8 mouse cellular contexts compared by ENCODE assay signal in the genomic region with DNA sequence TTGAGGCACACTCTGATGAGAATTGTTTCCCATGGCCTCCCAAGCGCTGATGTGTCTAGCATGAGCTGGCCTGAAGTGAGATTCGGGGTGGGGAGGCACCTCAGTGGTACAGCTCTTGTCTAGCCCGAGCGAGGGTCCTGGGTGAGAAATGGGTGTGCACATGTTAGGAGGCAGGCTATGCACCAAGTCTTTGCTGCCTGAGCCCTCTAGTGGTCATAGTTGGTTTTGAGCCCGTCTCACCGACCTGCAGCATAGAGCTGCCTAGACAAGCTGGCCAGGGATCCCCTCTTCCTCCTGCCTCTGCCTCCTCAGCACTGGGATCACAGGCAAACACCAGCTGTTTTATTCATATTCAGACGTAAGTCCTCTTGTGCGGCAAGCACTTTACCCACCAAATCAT. TPM values are rescaled to one million over a fixed set of nuclear protein-coding genes. Genes with fewer than 3 reads are reported as not detected.
DNase-seq lines count a peak whose midpoint lies in the region; ATAC-seq and TF ChIP-seq lines count a peak whose summit lies in the region.

No protein-coding gene starts in this region.

- no peak overlapping the region for H3K4me3 ChIP-seq in limb, embryonic 14.5 days (replicated peaks; ENCODE audit: low read length)
- H3K4me3 ChIP-seq in midbrain, embryonic 14.5 days (replicated peaks; ENCODE audit: low read depth, low read length), result no peak overlapping the region

- WGBS in limb, embryonic 14.5 days, result 23% methylated on average over 8 of the region's 8 CpGs
- WGBS in midbrain, embryonic 14.5 days, result 15% methylated on average over 8 of the region's 8 CpGs

- H3K36me3 ChIP-seq in limb, embryonic 14.5 days (ENCODE audit: control insufficient read depth, insufficient read depth, low read length), result peaks cover 39% of the 10 kb centered on the region
- H3K36me3 ChIP-seq in midbrain, embryonic 14.5 days (ENCODE audit: control insufficient read depth, insufficient read depth, low read length), result peaks cover 50% of the 10 kb centered on the region

- no peaks in the 10 kb centered on the region for H3K9me3 ChIP-seq in limb, embryonic 14.5 days (ENCODE audit: control insufficient read depth, low read length)
- no peaks in the 10 kb centered on the region for H3K9me3 ChIP-seq in midbrain, embryonic 14.5 days (ENCODE audit: control insufficient read depth, low read length)

- ATAC-seq in limb, embryonic 14.5 days (ENCODE audit: low FRiP score, low read depth), result peak; percentile 44; the same call in 1 of the 2 replicates
- peak; percentile 62; the same call in 1 of the 2 replicates for ATAC-seq in midbrain, embryonic 14.5 days (ENCODE audit: low FRiP score, low TSS enrichment)

- H3K27me3 ChIP-seq in limb, embryonic 14.5 days (ENCODE audit: control insufficient read depth, insufficient read depth, low read length), result no peaks in the 10 kb centered on the region
- H3K27me3 ChIP-seq in midbrain, embryonic 14.5 days (ENCODE audit: control insufficient read depth, insufficient read depth, low read length), result no peaks in the 10 kb centered on the region

- no peak overlapping the region for H3K27ac ChIP-seq in limb, embryonic 14.5 days (replicated peaks; ENCODE audit: low read depth, low read length)
- H3K27ac ChIP-seq in midbrain, embryonic 14.5 days (replicated peaks; ENCODE audit: low read depth, low read length), result no peak overlapping the region

- no peak overlapping the region for H3K4me2 ChIP-seq in limb, embryonic 14.5 days (replicated peaks; ENCODE audit: low read depth, low read length, severe bottlenecking)
- no peak overlapping the region for H3K4me2 ChIP-seq in midbrain, embryonic 14.5 days (ENCODE audit: low read length)

- TF ChIP-seq POLR2A in limb, embryonic 14.5 days (IDR thresholded peaks at IDR 0.05; ENCODE audit: borderline replicate concordance, extremely low read depth, insufficient read depth, insufficient read length), result no peak

- DNase-seq in urinary bladder, postnatal 25 days (ENCODE audit: low spot score), result peak; percentile 64
- DNase-seq in urinary bladder, adult 2 months (ENCODE audit: low spot score), result no peak
- DNase-seq in embryo, embryonic 11.5 days (ENCODE audit: low read depth, low spot score), result peak; percentile 63
- DNase-seq in heart, adult 8-10 months (ENCODE audit: low spot score), result peak; percentile 82
- DNase-seq in kidney, adult 9 months, result peak; percentile 83
- DNase-seq in limb, embryonic 14.5 days (ENCODE audit: low spot score), result peak; percentile 83
- peak; percentile 87 for DNase-seq in midbrain, embryonic 14.5 days
- DNase-seq in spleen, postnatal 14 days (ENCODE audit: low spot score in 2 of 2), result peak; percentile 58 to 78

- H3K4me1 ChIP-seq in limb, embryonic 14.5 days (ENCODE audit: control insufficient read depth, insufficient read depth, low read length), result no peaks in the 10 kb centered on the region; the same call in 1 of the 2 replicates
- H3K4me1 ChIP-seq in midbrain, embryonic 14.5 days (ENCODE audit: control insufficient read depth, insufficient read depth, low read length), result peaks cover 10% of the 10 kb centered on the region; the same call in 1 of the 2 replicates

- no peak overlapping the region for H3K9ac ChIP-seq in limb, embryonic 14.5 days (ENCODE audit: low read depth, low read length, severe bottlenecking)
- H3K9ac ChIP-seq in midbrain, embryonic 14.5 days (replicated peaks; ENCODE audit: low read length), result no peak overlapping the region

RNA-seq across cellular contexts. Expression of a gene that starts 7.4 kb away (rescaled TPM):
- polyA plus RNA-seq in urinary bladder, adult 2 months (2012; rRNA removed), result 14.4 and 17.2 TPM in 2 replicates
- 100 to 1,000 TPM; 113 to 131 (median 128) TPM for total RNA-seq in heart, adult 8-10 months (2022)
- 14.5 and 18.4 TPM in 2 replicates for polyA plus RNA-seq in limb, embryonic 14.5 days (2012; rRNA removed)
- 16.0 and 17.4 TPM in 2 replicates for polyA plus RNA-seq in limb, embryonic 14.5 days (2014; fragmentation: Nextera tagmentation; extraction: Ambion mirVana)
- polyA plus RNA-seq in midbrain, embryonic 14.5 days (2014; fragmentation: Nextera tagmentation; extraction: Ambion mirVana), result 16.9 and 21.4 TPM in 2 replicates

RNA-seq across cellular contexts. Expression of a gene that starts 12.6 kb away (rescaled TPM):
- polyA plus RNA-seq in urinary bladder, adult 2 months (2012; rRNA removed), result 8.7 and 10.0 TPM in 2 replicates
- total RNA-seq in heart, adult 8-10 months (2022), result 1 to 10 TPM; 6.9 to 9.5 (median 8.1) TPM
- polyA plus RNA-seq in limb, embryonic 14.5 days (2012; rRNA removed), result 12.5 and 16.5 TPM in 2 replicates
- polyA plus RNA-seq in limb, embryonic 14.5 days (2014; fragmentation: Nextera tagmentation; extraction: Ambion mirVana), result 8.2 and 8.7 TPM in 2 replicates
- polyA plus RNA-seq in midbrain, embryonic 14.5 days (2014; fragmentation: Nextera tagmentation; extraction: Ambion mirVana), result 0.78 and 1.6 TPM in 2 replicates

RNA-seq across cellular contexts. Expression of a gene that starts 28.7 kb away (rescaled TPM):
- 34.6 and 43.6 TPM in 2 replicates for polyA plus RNA-seq in urinary bladder, adult 2 months (2012; rRNA removed)
- total RNA-seq in heart, adult 8-10 months (2022), result 100 to 1,000 TPM; 172 to 233 (median 219) TPM
- 41.0 and 44.1 TPM in 2 replicates for polyA plus RNA-seq in limb, embryonic 14.5 days (2012; rRNA removed)
- 90.1 and 90.3 TPM in 2 replicates for polyA plus RNA-seq in limb, embryonic 14.5 days (2014; fragmentation: Nextera tagmentation; extraction: Ambion mirVana)
- 6.4 and 11.6 TPM in 2 replicates for polyA plus RNA-seq in midbrain, embryonic 14.5 days (2014; fragmentation: Nextera tagmentation; extraction: Ambion mirVana)

RNA-seq across cellular contexts. Expression of a gene that starts 36.1 kb away (rescaled TPM):
- not detected in 2 replicates for polyA plus RNA-seq in urinary bladder, adult 2 months (2012; rRNA removed)
- under 1 TPM in 1 of 4 experiments, not detected in 3; 0.41 TPM for total RNA-seq in heart, adult 8-10 months (2022)
- not detected in 2 replicates for polyA plus RNA-seq in limb, embryonic 14.5 days (2012; rRNA removed)
- polyA plus RNA-seq in limb, embryonic 14.5 days (2014; fragmentation: Nextera tagmentation; extraction: Ambion mirVana), result not detected in 2 replicates
- polyA plus RNA-seq in midbrain, embryonic 14.5 days (2014; fragmentation: Nextera tagmentation; extraction: Ambion mirVana), result not detected in 2 replicates

RNA-seq across cellular contexts. Expression of a gene that starts 39.1 kb away (rescaled TPM):
- polyA plus RNA-seq in urinary bladder, adult 2 months (2012; rRNA removed), result 4.6 and 5.3 TPM in 2 replicates
- 1 to 10 TPM; 1.5 to 2.6 (median 2.2) TPM for total RNA-seq in heart, adult 8-10 months (2022)
- polyA plus RNA-seq in limb, embryonic 14.5 days (2012; rRNA removed), result 105 and 116 TPM in 2 replicates
- 89.0 and 93.9 TPM in 2 replicates for polyA plus RNA-seq in limb, embryonic 14.5 days (2014; fragmentation: Nextera tagmentation; extraction: Ambion mirVana)
- polyA plus RNA-seq in midbrain, embryonic 14.5 days (2014; fragmentation: Nextera tagmentation; extraction: Ambion mirVana), result 11.3 and 21.5 TPM in 2 replicates
